Mouse (Mus musculus) ES-Bruce4 (cell line): ENCODE data around the gene Rhbdd1.

Experiments used
- CTCF ChIP-seq: IDR thresholded peaks from one replicate; pipeline ENCODE4 v1.8.1; 2011; ENCODE audit warnings: low read depth, low read length
- EP300 ChIP-seq: IDR thresholded peaks from 2 replicates; pipeline ENCODE4 v1.6.1; 2011; ENCODE audit warnings: low read depth, low read length; ENCODE audit not compliant: insufficient read depth
- POLR2A ChIP-seq: IDR thresholded peaks from one replicate; pipeline ENCODE4 v1.8.1; 2011; ENCODE audit warnings: low read length; ENCODE audit not compliant: insufficient read depth

- TF ChIP-seq CTCF (no peak), POLR2A (no peak), EP300 (no peak)
Observed at GRCm38 (mm10) chr1:82475254-82475653, 159.0 kb downstream of the Rhbdd1 start.
